Mouse (Mus musculus): ENCODE measurements around the gene Slc7a7. TPM values are rescaled to one million over a fixed set of nuclear protein-coding genes. Genes with fewer than 3 reads are reported as not detected.

Gene Slc7a7
- total RNA-seq, 1 experiment = 93.1 TPM

- peaks cover 0 to 3% of the 10 kb centered on the region in 2 experiments; a peak in 2 of 4 replicates for H3K4me1 ChIP-seq (ENCODE audit: control insufficient read depth in 2 of 2, insufficient read depth in 2 of 2, low read length in 2 of 2, poor library complexity in 1 of 2)
- no peak for DNase-seq (ENCODE audit: low read depth, low spot score)
- in situ Hi-C loops (cut with MboI; ENCODE audit: low sequenced_read_pairs in 2 of 2, unreplicated experiment in 2 of 2) = loop anchor here in 1 of 2 experiments (25.0 kb wide), 1 partner anchor 88 kb away; the partner anchor contains the start of gene Rem2
- H3K27ac ChIP-seq (ENCODE audit: insufficient read depth, low read depth, low read length, poor library complexity, severe bottlenecking) = no peak overlapping the region
- TF ChIP-seq CHD2 (IDR thresholded peaks at IDR 0.05; ENCODE audit: low read depth, low read length) = no peak
- TF ChIP-seq HCFC1 (IDR thresholded peaks at IDR 0.05; ENCODE audit: borderline replicate concordance, insufficient read depth, low read length) = no peak
- TF ChIP-seq MAFK (IDR thresholded peaks at IDR 0.05; ENCODE audit: insufficient read depth, low read depth, low read length) = no peak
- no peak for TF ChIP-seq ZNF384 (IDR thresholded peaks at IDR 0.05; ENCODE audit: low read depth, low read length)
- TF ChIP-seq ZC3H11A (IDR thresholded peaks at IDR 0.05; ENCODE audit: borderline replicate concordance, low read depth, low read length) = no peak
- no peak overlapping the region for H3K9ac ChIP-seq (ENCODE audit: insufficient read depth, low read depth, low read length, poor library complexity, severe bottlenecking)
- H3K36me3 ChIP-seq (ENCODE audit: control insufficient read depth, insufficient read depth, low read length, poor library complexity, severe bottlenecking) = peaks cover 44% of the 10 kb centered on the region
- no peak overlapping the region for H3K4me3 ChIP-seq (ENCODE audit: insufficient read depth in 1 of 2, low read depth in 1 of 2, low read length in 2 of 2, poor library complexity in 1 of 2, severe bottlenecking in 1 of 2)
- no peaks in the 10 kb centered on the region for H3K9me3 ChIP-seq (ENCODE audit: control insufficient read depth, insufficient read depth, low read depth, low read length)
Measured at GRCm38 (mm10) chr14:54398921-54399382, 18.6 kb downstream of the Slc7a7 start.

- H3K36me3 ChIP-seq (ENCODE audit: control insufficient read depth, insufficient read depth, low read length, poor library complexity, severe bottlenecking) = peaks cover 48% of the 10 kb centered on the region
- no peak overlapping the region for H3K9ac ChIP-seq (ENCODE audit: insufficient read depth, low read depth, low read length, poor library complexity, severe bottlenecking)
- no peak for TF ChIP-seq MAFK (IDR thresholded peaks at IDR 0.05; ENCODE audit: insufficient read depth, low read depth, low read length)
- TF ChIP-seq HCFC1 (IDR thresholded peaks at IDR 0.05; ENCODE audit: borderline replicate concordance, insufficient read depth, low read length) = no peak
- no peak for TF ChIP-seq ZC3H11A (IDR thresholded peaks at IDR 0.05; ENCODE audit: borderline replicate concordance, low read depth, low read length)
- no peak for TF ChIP-seq ZNF384 (IDR thresholded peaks at IDR 0.05; ENCODE audit: low read depth, low read length)
- no peak for TF ChIP-seq CHD2 (IDR thresholded peaks at IDR 0.05; ENCODE audit: low read depth, low read length)
- no peak overlapping the region for H3K27ac ChIP-seq (ENCODE audit: insufficient read depth, low read depth, low read length, poor library complexity, severe bottlenecking)
- no peaks in the 10 kb centered on the region for H3K9me3 ChIP-seq (ENCODE audit: control insufficient read depth, insufficient read depth, low read depth, low read length)
- in situ Hi-C loops (cut with MboI; ENCODE audit: low sequenced_read_pairs in 2 of 2, unreplicated experiment in 2 of 2) = loop anchor here in 1 of 2 experiments (25.0 kb wide), 1 partner anchor 89 kb away; the partner anchor contains the start of gene Rem2
- no peak for DNase-seq (ENCODE audit: low read depth, low spot score)
- H3K4me3 ChIP-seq (ENCODE audit: insufficient read depth in 1 of 2, low read depth in 1 of 2, low read length in 2 of 2, poor library complexity in 1 of 2, severe bottlenecking in 1 of 2) = no peak overlapping the region
- H3K4me1 ChIP-seq (ENCODE audit: control insufficient read depth in 2 of 2, insufficient read depth in 2 of 2, low read length in 2 of 2, poor library complexity in 1 of 2) = peaks cover 0 to 3% of the 10 kb centered on the region in 2 experiments; a peak in 2 of 4 replicates
Measured at GRCm38 (mm10) chr14:54398528-54398916, 19.1 kb downstream of the Slc7a7 start.

DNA sequence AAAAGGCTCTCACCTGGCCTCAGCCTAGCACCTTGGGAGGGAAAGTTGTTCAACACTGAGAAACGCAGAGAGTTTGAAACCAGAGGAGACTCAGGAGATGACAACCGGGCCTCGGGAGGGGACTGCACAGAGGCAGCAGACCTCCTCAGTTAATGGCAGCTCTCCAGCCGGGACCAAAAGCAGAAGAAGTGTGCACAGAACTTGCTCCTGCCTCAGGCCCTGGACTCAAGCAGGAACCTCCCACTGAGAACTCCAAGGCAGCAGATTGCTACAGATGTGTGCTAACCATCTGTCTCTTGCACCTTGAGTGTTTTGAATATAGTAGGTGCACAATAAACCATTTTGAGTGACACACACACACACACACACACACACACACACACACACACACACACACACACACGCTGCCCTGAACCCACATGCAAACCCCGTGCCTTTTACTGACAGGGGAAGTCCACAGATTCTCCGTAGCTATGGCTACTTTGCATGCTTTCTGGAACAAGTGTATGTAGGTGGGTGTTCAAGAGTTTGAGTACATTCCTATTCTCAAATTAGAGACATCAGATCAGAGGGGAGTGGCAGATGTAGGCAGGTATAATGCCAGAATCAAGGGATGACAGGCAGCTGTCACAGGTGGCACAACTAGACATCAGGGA lies 19.6 kb downstream of the Slc7a7 start:
- Histone ChIP-seq H3K27ac (ENCODE audit: insufficient read depth, low read depth, low read length, poor library complexity, severe bottlenecking) (no peak overlapping the region), H3K4me3 (ENCODE audit: insufficient read depth in 1 of 2, low read depth in 1 of 2, low read length in 2 of 2, poor library complexity in 1 of 2, severe bottlenecking in 1 of 2) (no peak overlapping the region), H3K36me3 (ENCODE audit: control insufficient read depth, insufficient read depth, low read length, poor library complexity, severe bottlenecking) (peaks cover 47% of the 10 kb centered on the region), H3K4me1 (ENCODE audit: control insufficient read depth in 2 of 2, insufficient read depth in 2 of 2, low read length in 2 of 2, poor library complexity in 1 of 2) (peaks cover 0 to 5% of the 10 kb centered on the region in 2 experiments; a peak in 2 of 4 replicates), H3K9me3 (ENCODE audit: control insufficient read depth, insufficient read depth, low read depth, low read length) (no peaks in the 10 kb centered on the region), H3K9ac (ENCODE audit: insufficient read depth, low read depth, low read length, poor library complexity, severe bottlenecking) (no peak overlapping the region)
- no peak for DNase-seq (ENCODE audit: low read depth, low spot score)
- TF ChIP-seq MAFK (IDR thresholded peaks at IDR 0.05; ENCODE audit: insufficient read depth, low read depth, low read length) (no peak), HCFC1 (IDR thresholded peaks at IDR 0.05; ENCODE audit: borderline replicate concordance, insufficient read depth, low read length) (no peak), ZC3H11A (IDR thresholded peaks at IDR 0.05; ENCODE audit: borderline replicate concordance, low read depth, low read length) (no peak), CHD2 (IDR thresholded peaks at IDR 0.05; ENCODE audit: low read depth, low read length) (no peak), ZNF384 (IDR thresholded peaks at IDR 0.05; ENCODE audit: low read depth, low read length) (no peak)
- in situ Hi-C loops (cut with MboI; ENCODE audit: low sequenced_read_pairs in 2 of 2, unreplicated experiment in 2 of 2) = loop anchor here in 1 of 2 experiments (25.0 kb wide), 1 partner anchor 89 kb away; the partner anchor contains the start of gene Rem2

GRCm38 (mm10) chr14:54396685-54397084 lies 20.9 kb downstream of the Slc7a7 start:
- Histone ChIP-seq H3K4me3 (ENCODE audit: insufficient read depth in 1 of 2, low read depth in 1 of 2, low read length in 2 of 2, poor library complexity in 1 of 2, severe bottlenecking in 1 of 2) (no peak overlapping the region), H3K36me3 (ENCODE audit: control insufficient read depth, insufficient read depth, low read length, poor library complexity, severe bottlenecking) (peaks cover 51% of the 10 kb centered on the region), H3K27ac (ENCODE audit: insufficient read depth, low read depth, low read length, poor library complexity, severe bottlenecking) (no peak overlapping the region), H3K4me1 (ENCODE audit: control insufficient read depth in 2 of 2, insufficient read depth in 2 of 2, low read length in 2 of 2, poor library complexity in 1 of 2) (peaks cover 0 to 7% of the 10 kb centered on the region in 2 experiments; a peak in 2 of 4 replicates), H3K9ac (ENCODE audit: insufficient read depth, low read depth, low read length, poor library complexity, severe bottlenecking) (no peak overlapping the region), H3K9me3 (ENCODE audit: control insufficient read depth, insufficient read depth, low read depth, low read length) (no peaks in the 10 kb centered on the region)
- TF ChIP-seq MAFK (IDR thresholded peaks at IDR 0.05; ENCODE audit: insufficient read depth, low read depth, low read length) (no peak), HCFC1 (IDR thresholded peaks at IDR 0.05; ENCODE audit: borderline replicate concordance, insufficient read depth, low read length) (no peak), CHD2 (IDR thresholded peaks at IDR 0.05; ENCODE audit: low read depth, low read length) (no peak), ZC3H11A (IDR thresholded peaks at IDR 0.05; ENCODE audit: borderline replicate concordance, low read depth, low read length) (no peak), ZNF384 (IDR thresholded peaks at IDR 0.05; ENCODE audit: low read depth, low read length) (no peak)
- in situ Hi-C loops (cut with MboI; ENCODE audit: low sequenced_read_pairs in 2 of 2, unreplicated experiment in 2 of 2) = loop anchor here in 1 of 2 experiments (25.0 kb wide), 1 partner anchor 91 kb away; the partner anchor contains the start of gene Rem2
- DNase-seq (ENCODE audit: low read depth, low spot score) = no peak
